Comparison of ENCODE assay signal across 8 mouse cellular contexts in the genomic region with DNA sequence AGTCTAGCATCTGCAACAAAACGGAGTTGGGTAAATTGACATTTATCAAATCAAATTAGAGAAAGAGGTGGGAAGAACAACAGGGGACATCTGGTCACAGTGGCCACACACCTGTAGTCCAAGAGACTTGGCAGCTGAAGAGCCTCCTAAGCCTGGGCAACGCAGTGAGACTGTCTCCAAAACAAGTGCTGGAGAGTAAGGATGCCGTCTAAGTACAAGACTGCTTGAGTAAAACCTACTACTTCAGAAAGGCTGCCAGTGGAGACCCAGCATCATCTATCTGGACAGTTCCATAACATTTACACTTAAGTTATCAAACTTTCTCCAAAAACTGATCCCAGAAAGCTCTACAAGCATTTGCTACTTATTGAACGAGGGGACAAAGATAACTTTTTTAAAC. TPM values are rescaled to one million over a fixed set of nuclear protein-coding genes. Genes with fewer than 3 reads are reported as not detected.
DNase-seq lines count a peak whose midpoint lies in the region; ATAC-seq and TF ChIP-seq lines count a peak whose summit lies in the region.

No protein-coding gene starts in this region.

- H3K27me3 ChIP-seq in lung, postnatal 0 days (replicated peaks; ENCODE audit: insufficient read depth, low read length), result no peaks in the 10 kb centered on the region
- H3K27me3 ChIP-seq in limb, embryonic 10.5 days (ENCODE audit: low read depth, poor library complexity, severe bottlenecking), result no peaks in the 10 kb centered on the region
- no peaks in the 10 kb centered on the region for H3K27me3 ChIP-seq in neural tube, embryonic 13.5 days

- no peak overlapping the region for H3K9ac ChIP-seq in lung, postnatal 0 days (replicated peaks; ENCODE audit: low read depth)
- H3K9ac ChIP-seq in neural tube, embryonic 13.5 days, result peak overlapping the region; percentile 31; the same call in 1 of the 2 replicates

- no peak for ATAC-seq in lung, postnatal 0 days
- ATAC-seq in neural tube, embryonic 13.5 days (ENCODE audit: low read depth), result no peak

- H3K4me2 ChIP-seq in lung, postnatal 0 days (replicated peaks; ENCODE audit: low read depth, low read length), result peak overlapping the region; percentile 72; the same call in 1 of the 2 replicates
- peak overlapping the region; percentile 96 for H3K4me2 ChIP-seq in neural tube, embryonic 13.5 days

- no peak for TF ChIP-seq CTCF in lung, postnatal 0 days (IDR thresholded peaks at IDR 0.05)

- peak; percentile 30 for DNase-seq in cerebellum, adult 9-11 months
- DNase-seq in cerebellum, adult 11 months, result no peak
- no peak for DNase-seq in lung, postnatal 0 days (ENCODE audit: low spot score)
- no peak for DNase-seq in lung, adult 18-20 months
- DNase-seq in limb, embryonic 10.5 days (ENCODE audit: low spot score), result no peak
- DNase-seq in thymus, postnatal 0 days (ENCODE audit: low spot score), result no peak
- no peak for DNase-seq in B cell, adult 2 months

- no peaks in the 10 kb centered on the region for H3K36me3 ChIP-seq in lung, postnatal 0 days (ENCODE audit: insufficient read depth, low read length)
- peaks cover 72% of the 10 kb centered on the region for H3K36me3 ChIP-seq in limb, embryonic 10.5 days
- H3K36me3 ChIP-seq in neural tube, embryonic 13.5 days, result peaks cover 11% of the 10 kb centered on the region; the same call in 1 of the 2 replicates

- TF ChIP-seq EP300 in lung, postnatal 0 days (IDR thresholded peaks at IDR 0.05), result no peak

- peaks cover 4% of the 10 kb centered on the region; the same call in 1 of the 2 replicates for H3K4me1 ChIP-seq in lung, postnatal 0 days (ENCODE audit: insufficient read depth, low read depth, low read length)
- peaks cover 32% of the 10 kb centered on the region for H3K4me1 ChIP-seq in limb, embryonic 10.5 days
- peaks cover 50% of the 10 kb centered on the region for H3K4me1 ChIP-seq in neural tube, embryonic 13.5 days (replicated peaks)

- H3K9me3 ChIP-seq in lung, postnatal 0 days (ENCODE audit: low read length), result no peaks in the 10 kb centered on the region
- H3K9me3 ChIP-seq in limb, embryonic 10.5 days (replicated peaks), result no peaks in the 10 kb centered on the region
- no peaks in the 10 kb centered on the region for H3K9me3 ChIP-seq in neural tube, embryonic 13.5 days

- no peak overlapping the region for H3K4me3 ChIP-seq in lung, postnatal 0 days (ENCODE audit: low read depth, low read length)
- H3K4me3 ChIP-seq in limb, embryonic 10.5 days, result peak overlapping the region; percentile 98
- peak overlapping the region; percentile 9; the same call in 1 of the 2 replicates for H3K4me3 ChIP-seq in neural tube, embryonic 13.5 days

- 34% methylated on average over 4 of the region's 4 CpGs for WGBS in lung, postnatal 0 days
- WGBS in limb, embryonic 10.5 days, result 83% methylated on average over 4 of the region's 4 CpGs
- WGBS in neural tube, embryonic 13.5 days, result 72% methylated on average over 4 of the region's 4 CpGs

- H3K27ac ChIP-seq in lung, postnatal 0 days (ENCODE audit: low read length), result no peak overlapping the region
- no peak overlapping the region for H3K27ac ChIP-seq in limb, embryonic 10.5 days
- no peak overlapping the region for H3K27ac ChIP-seq in neural tube, embryonic 13.5 days (replicated peaks)

RNA-seq across cellular contexts. Expression of a gene that starts 3.7 kb away (rescaled TPM):
- 44.0 and 51.4 TPM in 2 replicates for polyA plus RNA-seq in lung, postnatal 0 days (2015; fragmentation: Nextera tagmentation; extraction: Ambion mirVana)
- 335 and 338 TPM in 2 replicates for polyA plus RNA-seq in limb, embryonic 10.5 days (2016; fragmentation: Nextera tagmentation; extraction: Ambion mirVana)
- polyA plus RNA-seq in neural tube, embryonic 13.5 days (2015; fragmentation: Nextera tagmentation; extraction: Ambion mirVana), result 202 and 252 TPM in 2 replicates
- 120 and 167 TPM in 2 replicates for polyA plus RNA-seq in thymus, postnatal 0 days (2015; fragmentation: Nextera tagmentation; extraction: Ambion mirVana)

RNA-seq across cellular contexts. Expression of a gene that starts 3.8 kb away (rescaled TPM):
- polyA plus RNA-seq in lung, postnatal 0 days (2015; fragmentation: Nextera tagmentation; extraction: Ambion mirVana), result 3.0 and 3.4 TPM in 2 replicates
- 1.7 and 2.4 TPM in 2 replicates for polyA plus RNA-seq in limb, embryonic 10.5 days (2016; fragmentation: Nextera tagmentation; extraction: Ambion mirVana)
- 3.5 TPM in 2 replicates for polyA plus RNA-seq in neural tube, embryonic 13.5 days (2015; fragmentation: Nextera tagmentation; extraction: Ambion mirVana)
- 2.4 TPM in 2 replicates for polyA plus RNA-seq in thymus, postnatal 0 days (2015; fragmentation: Nextera tagmentation; extraction: Ambion mirVana)
